Mouse (Mus musculus) MEL (cell line): Measurements from ENCODE around the gene Bnipl. TPM values are rescaled to one million over a fixed set of nuclear protein-coding genes. Genes with fewer than 3 reads are reported as not detected.

Experiments used
- DNase-seq: peaks from one replicate; pipeline ENCODE4 v3.0.0; 2011; ENCODE audit warnings: low read depth, low spot score
- H3K27ac ChIP-seq: 2 replicates; pipeline ENCODE4 v1.5.1; 2012; ENCODE audit warnings: low read depth, mild to moderate bottlenecking, control low read depth, low read length, moderate library complexity; ENCODE audit not compliant: control insufficient read depth
- H3K27me3 ChIP-seq, 2 experiments: fragments of 150-350 bp in 1 of 2; sonication (generic) in 1 of 2; 2 replicates each; pipeline ENCODE4 v1.6.1; 2012; ENCODE audit warnings: low read length in 2 of 2, mild to moderate bottlenecking in 2 of 2, improper control_type of control experiment in 1 of 2, moderate library complexity in 1 of 2; ENCODE audit not compliant: insufficient read depth in 2 of 2, control insufficient read depth in 1 of 2
- H3K36me3 ChIP-seq, 2 experiments: 2 replicates each; pipeline ENCODE4 v1.6.1; 2012 to 2014; ENCODE audit warnings: low read length in 2 of 2, improper control_type of control experiment in 1 of 2, inconsistent platforms in 1 of 2, mild to moderate bottlenecking in 1 of 2; ENCODE audit not compliant: insufficient read depth in 2 of 2, control insufficient read depth in 1 of 2
- H3K4me1 ChIP-seq, 2 experiments: fragments of 150-350 bp in 1 of 2; sonication (generic) in 1 of 2; 2 replicates each; pipeline ENCODE4 v1.6.1; 2012; ENCODE audit warnings: low read length in 2 of 2, improper control_type of control experiment in 1 of 2, mild to moderate bottlenecking in 1 of 2; ENCODE audit not compliant: insufficient read depth in 2 of 2, control insufficient read depth in 1 of 2
- H3K4me3 ChIP-seq, 2 experiments: fragments of 150-350 bp in 1 of 2; sonication (generic) in 1 of 2; 2 replicates each; pipeline ENCODE4 v1.5.1; 2012; ENCODE audit warnings: low read depth in 2 of 2, low read length in 2 of 2, mild to moderate bottlenecking in 2 of 2, moderate library complexity in 2 of 2, control low read depth in 1 of 2, improper control_type of control experiment in 1 of 2; ENCODE audit not compliant: control insufficient read depth in 1 of 2, insufficient read depth in 1 of 2
- H3K79me2 ChIP-seq: 2 replicates; pipeline ENCODE4 v1.6.1; 2012; ENCODE audit warnings: mild to moderate bottlenecking, low read length, moderate library complexity; ENCODE audit not compliant: control insufficient read depth, poor library complexity, insufficient read depth
- H3K9ac ChIP-seq: 2 replicates; pipeline ENCODE4 v1.6.1; 2012; ENCODE audit warnings: low read depth, mild to moderate bottlenecking, control low read depth, low read length, moderate library complexity; ENCODE audit not compliant: control insufficient read depth, poor library complexity, severe bottlenecking
- H3K9me3 ChIP-seq: fragments of 150-350 bp; sonication (generic); replicated peaks from 2 replicates; pipeline ENCODE4 v1.6.1; 2012; ENCODE audit warnings: mild to moderate bottlenecking, low read length, improper control_type of control experiment, moderate library complexity; ENCODE audit not compliant: insufficient read depth
- CTCF ChIP-seq, 3 experiments: IDR thresholded peaks in 2 of 3; conservative IDR thresholded peaks in 1 of 3; 2 replicates each; pipeline ENCODE4 v1.5.1; 2011 to 2012; ENCODE audit warnings: low read length in 3 of 3, low read depth in 2 of 3, mild to moderate bottlenecking in 2 of 3, improper control_type of control experiment in 1 of 3, inconsistent platforms in 1 of 3, mixed read lengths in 1 of 3, moderate library complexity in 1 of 3; ENCODE audit not compliant: control insufficient read depth in 1 of 3, insufficient read depth in 1 of 3, poor library complexity in 1 of 3, severe bottlenecking in 1 of 3
- E2F4 ChIP-seq: IDR thresholded peaks from 2 replicates; pipeline ENCODE4 v1.6.1; 2011; ENCODE audit warnings: low read depth, low read length, improper control_type of control experiment, borderline replicate concordance
- MAX ChIP-seq: IDR thresholded peaks from 2 replicates; pipeline ENCODE4 v1.6.1; 2011; ENCODE audit warnings: low read length, improper control_type of control experiment
- MAZ ChIP-seq: IDR thresholded peaks from 2 replicates; pipeline ENCODE4 v1.6.1; 2012; ENCODE audit warnings: low read depth, mild to moderate bottlenecking, inconsistent platforms, low read length, improper control_type of control experiment
- MXI1 ChIP-seq: IDR thresholded peaks from 2 replicates; pipeline ENCODE4 v1.6.1; 2011; ENCODE audit warnings: mild to moderate bottlenecking, low read depth, low read length, improper control_type of control experiment
- MYC ChIP-seq: IDR thresholded peaks from 2 replicates; pipeline ENCODE4 v1.6.1; 2011; ENCODE audit warnings: low read depth, mild to moderate bottlenecking, low read length, improper control_type of control experiment, moderate library complexity
- NELFE ChIP-seq: IDR thresholded peaks from 2 replicates; pipeline ENCODE4 v1.6.1; 2011; ENCODE audit warnings: low read depth, low read length, improper control_type of control experiment
- POLR2AphosphoS2 ChIP-seq: IDR thresholded peaks from 2 replicates; pipeline ENCODE4 v1.6.1; 2011; ENCODE audit warnings: low read length, improper control_type of control experiment
- POLR2AphosphoS5 ChIP-seq: IDR thresholded peaks from 2 replicates; pipeline ENCODE4 v1.6.1; 2012; ENCODE audit warnings: low read depth, borderline replicate concordance, mild to moderate bottlenecking, inconsistent platforms, low read length, moderate library complexity, mixed read lengths
- RAD21 ChIP-seq: IDR thresholded peaks from 2 replicates; pipeline ENCODE4 v1.6.1; 2011; ENCODE audit warnings: mild to moderate bottlenecking, low read depth, low read length, improper control_type of control experiment
- RCOR1 ChIP-seq: IDR thresholded peaks from 2 replicates; pipeline ENCODE4 v1.6.1; 2012; ENCODE audit warnings: low read depth, mild to moderate bottlenecking, inconsistent platforms, low read length, improper control_type of control experiment
- SIN3A ChIP-seq: IDR thresholded peaks from 2 replicates; pipeline ENCODE4 v1.6.1; 2012; ENCODE audit warnings: low read length, improper control_type of control experiment, inconsistent platforms
- SMC3 ChIP-seq: IDR thresholded peaks from 2 replicates; pipeline ENCODE4 v1.6.1; 2011; ENCODE audit warnings: low read depth, low read length, improper control_type of control experiment
- TAL1 ChIP-seq: IDR thresholded peaks from 2 replicates; pipeline ENCODE4 v1.6.1; 2012; ENCODE audit warnings: mild to moderate bottlenecking, inconsistent platforms, low read length, moderate library complexity, mixed read lengths
- TBP ChIP-seq: IDR thresholded peaks from 2 replicates; pipeline ENCODE4 v1.8.0; 2011; ENCODE audit warnings: low read depth, low read length, improper control_type of control experiment
- TCF12 ChIP-seq: IDR thresholded peaks from 2 replicates; pipeline ENCODE4 v1.6.1; 2014; ENCODE audit warnings: low read depth, mild to moderate bottlenecking, inconsistent platforms, low read length, improper control_type of control experiment, moderate library complexity
- USF1 ChIP-seq: IDR thresholded peaks from 2 replicates; pipeline ENCODE4 v1.6.1; 2014; ENCODE audit warnings: low read depth, mild to moderate bottlenecking, inconsistent platforms, low read length, improper control_type of control experiment, moderate library complexity
- ZKSCAN1 ChIP-seq: IDR thresholded peaks from 2 replicates; pipeline ENCODE4 v1.6.1; 2012; ENCODE audit warnings: low read depth, mild to moderate bottlenecking, inconsistent platforms, low read length, improper control_type of control experiment, moderate library complexity
- ZMIZ1 ChIP-seq: IDR thresholded peaks from 2 replicates; pipeline ENCODE4 v1.6.1; 2012; ENCODE audit warnings: low read depth, mild to moderate bottlenecking, inconsistent platforms, low read length, improper control_type of control experiment, moderate library complexity
- polyA plus RNA-seq, 2 experiments: library from polyadenylated mRNA; stranded (reverse) in 1 of 2; unstranded in 1 of 2; fragments of >175 nt in 1 of 2; fragments of >200 nt in 1 of 2; gene quantifications; 2 replicates each; pipeline versions ENCODE4 v1.2.1 to v1.2.4; 2012; ENCODE audit warnings: low replicate concordance in 2 of 2, low read depth in 1 of 2; ENCODE audit not compliant: insufficient read length in 2 of 2, insufficient read depth in 1 of 2, missing spikeins in 1 of 2
- total RNA-seq: library from RNA; depleted of rRNA; stranded (reverse); fragments of 300-350 nt; gene quantifications from 2 replicates; pipeline ENCODE4 v1.2.3, GENCODE M21; 2012

Gene Bnipl
- total and polyA plus RNA-seq, 3 experiments: 0.19 to 0.43 TPM; not detected in 1

GRCm38 (mm10) chr3:95270766-95271364, 19.9 kb upstream of the Bnipl start:
- no peaks in the 10 kb centered on the region for H3K27me3 ChIP-seq
- no peak for DNase-seq
- 0 out of 2 replicates have a peak, but pooled peaks cover 2% of the 10 kb centered on the region for H3K79me2 ChIP-seq
- H3K27ac ChIP-seq: no peak overlapping the region
- H3K4me3 ChIP-seq: no peak overlapping the region
- peaks cover 9 to 15% of the 10 kb centered on the region in 2 experiments for H3K4me1 ChIP-seq
- TF ChIP-seq RCOR1: no peak
- H3K36me3 ChIP-seq: peaks cover 8 to 10% of the 10 kb centered on the region in 2 experiments
- no peak overlapping the region for H3K9ac ChIP-seq
- H3K9me3 ChIP-seq: no peaks in the 10 kb centered on the region

- TF ChIP-seq RCOR1: no peak
- no peak for TF ChIP-seq MAZ
- no peak for TF ChIP-seq POLR2AphosphoS2
- TF ChIP-seq TCF12: no peak
- TF ChIP-seq POLR2AphosphoS5: no peak
- no peak for TF ChIP-seq RAD21
- no peak for TF ChIP-seq E2F4
- no peak for TF ChIP-seq TBP
- no peak for TF ChIP-seq SIN3A
- no peak for TF ChIP-seq MYC
- no peak for TF ChIP-seq USF1
- no peak for TF ChIP-seq MXI1
- no peak for TF ChIP-seq CTCF (IDR thresholded peaks at IDR 0.05 in 2 of 3, conservative IDR thresholded peaks at IDR 0.05 in 1 of 3; ENCODE audit: control insufficient read depth in 1 of 3, insufficient read depth in 1 of 3, low read depth in 2 of 3, low read length in 3 of 3, poor library complexity in 1 of 3, severe bottlenecking in 1 of 3)
- TF ChIP-seq ZKSCAN1: no peak
- no peak for TF ChIP-seq NELFE
- no peak for TF ChIP-seq TAL1
- no peak for TF ChIP-seq MAX
- no peak for TF ChIP-seq ZMIZ1
- TF ChIP-seq SMC3: no peak
- H3K79me2 ChIP-seq: no peaks in the 10 kb centered on the region
- no peak for DNase-seq
- no peak overlapping the region for H3K27ac ChIP-seq
- H3K4me3 ChIP-seq: no peak overlapping the region
- no peaks in the 10 kb centered on the region for H3K27me3 ChIP-seq
- peaks cover 0 to 5% of the 10 kb centered on the region in 2 experiments; a peak in 1 of 4 replicates for H3K4me1 ChIP-seq
- peaks cover 0 to 10% of the 10 kb centered on the region in 2 experiments; a peak in 2 of 4 replicates for H3K36me3 ChIP-seq
- no peak overlapping the region for H3K9ac ChIP-seq
- no peaks in the 10 kb centered on the region for H3K9me3 ChIP-seq
Measured at GRCm38 (mm10) chr3:95269789-95270188, 18.8 kb upstream of the Bnipl start.
